Mouse (Mus musculus): Measurements from ENCODE around the gene Gm47995.

DNA sequence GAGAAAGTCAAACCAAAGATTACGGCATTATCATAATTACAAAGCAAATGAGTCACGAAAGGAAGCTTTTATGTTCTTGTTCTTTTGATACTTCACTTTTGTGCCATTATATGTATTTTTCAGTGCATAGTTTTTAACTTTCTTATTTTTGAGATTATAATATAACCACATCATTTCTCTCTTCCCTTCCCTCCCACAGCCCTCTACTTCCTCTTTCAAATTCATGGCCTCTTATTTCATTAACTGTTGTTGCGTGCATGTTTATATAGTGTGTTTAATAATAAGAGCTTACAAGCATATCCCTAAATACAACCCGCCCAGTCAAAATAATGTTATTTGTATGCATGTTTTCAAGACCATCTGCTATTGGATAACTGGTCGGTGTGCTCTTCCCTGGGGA lies 20.8 kb downstream of the Gm47995 start:
- no peak for TF ChIP-seq CTCF (IDR thresholded peaks at IDR 0.05; ENCODE audit: control insufficient read depth, insufficient read depth, insufficient read length)
- TF ChIP-seq CEBPB (IDR thresholded peaks at IDR 0.05; ENCODE audit: low read depth) = no peak
- no peak for TF ChIP-seq USF1 (IDR thresholded peaks at IDR 0.05; ENCODE audit: low read depth)

All from C2C12 (cell line).